Mouse (Mus musculus): ENCODE measurements around the gene Cox5a.

DNA sequence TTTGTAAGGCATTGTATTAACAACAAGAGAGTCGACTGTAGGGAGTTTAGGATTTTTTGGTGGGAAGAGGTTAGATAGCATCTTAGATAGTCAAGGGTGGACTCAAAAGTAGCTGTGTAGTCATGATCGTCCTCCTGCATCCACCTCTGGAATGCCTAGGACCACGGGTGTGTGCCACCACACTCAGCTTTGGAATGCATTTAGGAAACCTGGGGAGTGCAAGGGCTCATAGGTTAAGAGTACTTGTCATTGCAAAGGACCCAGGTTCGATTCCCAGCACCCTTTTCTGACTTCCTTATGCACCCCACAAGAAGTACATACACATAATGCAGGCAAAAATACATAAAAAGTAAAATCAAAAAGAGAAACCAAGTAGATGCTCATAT, 1.8 kb downstream of the Cox5a start:
- TF ChIP-seq CTCF (IDR thresholded peaks at IDR 0.05; ENCODE audit: borderline replicate concordance, insufficient read depth, low read depth, low read length) (no peak), POLR2A (IDR thresholded peaks at IDR 0.05; ENCODE audit: borderline replicate concordance, insufficient read depth, low read length) (no peak)

Data from cerebellum, adult 2 months (tissue).